Mouse (Mus musculus) spleen, postnatal 10 days (tissue): Measurements from ENCODE around the gene Xaf1.
A peak's percentile ranks its signal among the peaks of the same experiment; 100 is the strongest.

Experiments used
- DNase-seq, 2 experiments: peaks; one replicate each; pipeline ENCODE4 v3.0.0; 2021 to 2022; ENCODE audit warnings: low spot score in 2 of 2

Gene Xaf1

DNA sequence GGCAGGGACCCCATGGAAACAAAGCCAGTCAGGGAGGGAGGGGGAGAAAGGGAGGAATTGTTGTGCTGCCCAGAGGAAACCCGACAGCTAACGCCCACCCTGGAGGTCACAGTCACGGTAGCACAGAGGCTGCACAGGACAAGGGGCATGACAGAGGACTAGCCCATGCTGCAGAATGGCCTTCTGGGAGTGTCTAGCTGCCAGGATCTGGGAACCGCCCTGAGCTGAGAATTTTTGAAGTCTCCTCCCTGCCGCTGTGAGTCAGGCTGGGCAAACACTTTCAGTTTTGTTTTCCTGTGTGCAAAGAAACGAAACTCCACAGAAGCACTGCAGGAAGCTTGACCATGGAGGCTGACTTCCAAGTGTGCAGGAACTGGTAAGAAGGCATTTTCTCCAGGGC, at the start of gene Xaf1:
TSS of gene Xaf1 (plus strand) at position 296 of the 400 bp plus-strand sequence.
- DNase-seq: peak; percentile 25 to 44

DNA sequence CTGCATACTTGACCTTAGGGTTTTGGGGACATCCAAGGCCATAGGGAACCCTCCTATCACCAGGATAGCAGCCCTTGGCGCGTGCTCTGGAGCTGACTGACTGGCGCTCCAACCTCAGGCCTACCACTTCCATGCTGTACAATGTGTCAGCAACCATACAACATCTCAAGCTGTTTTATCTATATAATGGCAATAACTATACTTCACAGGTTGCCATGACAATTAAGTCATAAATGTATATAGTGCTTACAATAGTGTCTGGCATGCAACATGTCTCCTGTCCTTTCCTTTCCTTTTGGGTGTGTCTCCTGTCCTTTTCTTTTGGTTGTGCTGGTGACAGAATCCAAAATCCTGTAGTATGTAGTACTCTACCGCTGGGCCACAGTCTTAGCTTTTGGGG, 45.8 kb upstream of the Xaf1 start:
- no peak for DNase-seq

GRCm38 (mm10) chr11:72256441-72256840, 45.0 kb upstream of the Xaf1 start:
- DNase-seq: no peak

GRCm38 (mm10) chr11:72265483-72265882, 35.9 kb upstream of the Xaf1 start:
- DNase-seq: no peak

DNA sequence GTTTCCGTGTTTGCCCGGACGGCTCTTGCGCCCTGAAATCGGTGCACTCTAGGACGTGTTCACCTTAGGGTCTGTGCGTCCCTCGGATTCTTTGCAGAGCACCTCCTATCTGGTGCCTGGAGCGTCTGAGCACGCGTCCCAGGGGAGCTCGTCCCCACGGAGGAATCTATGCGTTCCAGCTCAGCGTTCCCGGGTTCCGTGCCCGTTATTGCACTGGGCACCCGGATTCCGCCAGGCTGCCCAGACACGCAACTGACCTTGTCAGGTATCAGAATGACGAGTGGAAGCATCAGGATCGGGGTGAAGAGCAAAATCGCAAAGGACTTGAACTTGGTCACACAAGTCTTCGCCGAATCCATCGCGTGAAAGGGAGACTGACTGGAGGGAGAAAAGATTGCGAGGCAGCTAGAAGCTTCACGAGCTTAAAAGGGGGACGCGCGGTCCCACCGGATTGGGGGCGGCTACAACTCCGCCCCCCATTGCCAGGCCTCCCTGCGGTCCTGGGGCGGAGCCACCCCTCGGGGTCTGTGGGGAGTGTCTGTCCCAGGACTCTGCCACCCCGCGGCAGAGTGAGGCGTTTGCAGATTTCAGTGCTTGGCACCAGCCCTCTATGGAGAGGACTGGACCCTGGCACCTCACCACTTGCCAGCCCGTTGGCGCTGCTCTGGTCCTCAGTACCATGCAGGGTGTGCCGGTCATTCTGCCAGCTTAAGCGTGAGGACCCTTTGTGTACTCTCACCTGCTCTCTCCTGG, 35.0 kb upstream of the Xaf1 start:
- DNase-seq: peak in 1 of 2 experiments; percentile 38

DNA sequence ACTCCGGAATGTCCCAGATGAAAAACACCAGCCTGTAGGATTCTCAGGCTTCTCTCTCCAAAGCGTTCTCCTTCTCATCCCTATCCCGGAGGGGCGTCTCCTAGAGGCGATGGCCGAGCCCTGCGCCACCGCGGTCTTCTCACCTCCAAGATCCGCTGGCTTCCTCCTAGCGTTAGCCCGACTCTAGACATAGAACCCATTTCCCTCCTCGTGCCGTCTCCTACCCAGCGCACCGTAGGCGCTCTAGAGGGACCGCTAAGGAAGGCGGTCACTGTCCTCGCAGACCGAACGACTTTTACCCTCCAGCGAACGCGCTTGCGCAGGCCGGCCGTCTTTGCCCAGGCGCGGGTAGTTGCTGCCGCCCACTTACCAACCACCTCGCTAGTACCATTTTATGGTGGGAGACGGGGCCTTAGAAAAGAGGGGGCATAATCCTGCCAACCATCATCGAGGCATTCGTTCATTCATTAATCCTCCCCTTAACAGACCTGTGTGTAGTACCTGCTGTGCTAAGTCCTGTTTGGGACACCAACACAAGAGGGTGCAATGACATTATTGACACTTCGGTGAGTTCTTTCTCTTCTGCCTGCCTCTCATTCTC, 34.4 kb upstream of the Xaf1 start, which contains the start of gene Slc13a5:
TSS of gene Slc13a5 (minus strand) at position 263 of the 601 bp plus-strand sequence.
- DNase-seq: no peak

DNA sequence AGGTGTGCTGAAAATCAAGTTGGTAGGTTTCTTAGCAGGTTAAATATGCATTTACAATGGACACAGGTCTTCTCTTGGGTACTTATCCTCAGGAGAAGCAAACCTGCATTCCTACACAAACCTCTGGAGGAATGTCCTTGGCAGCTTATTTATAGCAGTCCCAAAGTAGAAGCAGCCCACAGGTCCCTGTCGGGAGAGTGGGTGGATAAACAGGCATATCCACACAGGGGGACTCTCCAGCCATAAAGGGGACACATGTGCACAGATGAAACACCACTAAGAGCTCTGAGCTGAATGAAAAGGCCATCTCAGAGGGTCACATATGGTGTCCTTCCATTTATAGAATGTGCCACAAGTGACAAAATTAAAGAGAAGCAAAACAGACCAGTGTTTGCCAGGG, 29.7 kb upstream of the Xaf1 start:
- no peak for DNase-seq

DNA sequence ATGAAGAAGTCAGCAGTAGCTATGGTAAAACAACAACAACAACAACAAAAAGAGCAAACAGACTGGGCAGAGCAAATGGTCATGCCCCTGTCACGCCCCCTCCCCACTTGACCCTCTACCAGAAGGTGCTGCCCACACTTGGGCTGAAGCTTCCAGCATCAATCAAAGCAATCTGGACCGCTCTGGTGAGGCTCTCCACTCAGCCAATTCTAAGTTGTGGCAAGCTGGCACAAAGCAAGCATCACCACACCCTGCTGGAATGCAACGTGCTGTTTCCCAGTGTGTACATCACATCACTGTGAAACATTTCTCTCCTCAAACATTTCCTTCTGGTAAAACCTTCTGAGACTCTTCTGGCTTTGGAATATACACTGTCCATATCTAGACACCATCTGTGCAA, 28.1 kb upstream of the Xaf1 start:
- no peak for DNase-seq

GRCm38 (mm10) chr11:72281143-72281851, 20.1 kb upstream of the Xaf1 start:
- DNase-seq: no peak

- DNase-seq: no peak
Observed at GRCm38 (mm10) chr11:72281852-72282400, 19.5 kb upstream of the Xaf1 start.

- no peak for DNase-seq
Observed at GRCm38 (mm10) chr11:72283486-72284224, 17.8 kb upstream of the Xaf1 start.

DNA sequence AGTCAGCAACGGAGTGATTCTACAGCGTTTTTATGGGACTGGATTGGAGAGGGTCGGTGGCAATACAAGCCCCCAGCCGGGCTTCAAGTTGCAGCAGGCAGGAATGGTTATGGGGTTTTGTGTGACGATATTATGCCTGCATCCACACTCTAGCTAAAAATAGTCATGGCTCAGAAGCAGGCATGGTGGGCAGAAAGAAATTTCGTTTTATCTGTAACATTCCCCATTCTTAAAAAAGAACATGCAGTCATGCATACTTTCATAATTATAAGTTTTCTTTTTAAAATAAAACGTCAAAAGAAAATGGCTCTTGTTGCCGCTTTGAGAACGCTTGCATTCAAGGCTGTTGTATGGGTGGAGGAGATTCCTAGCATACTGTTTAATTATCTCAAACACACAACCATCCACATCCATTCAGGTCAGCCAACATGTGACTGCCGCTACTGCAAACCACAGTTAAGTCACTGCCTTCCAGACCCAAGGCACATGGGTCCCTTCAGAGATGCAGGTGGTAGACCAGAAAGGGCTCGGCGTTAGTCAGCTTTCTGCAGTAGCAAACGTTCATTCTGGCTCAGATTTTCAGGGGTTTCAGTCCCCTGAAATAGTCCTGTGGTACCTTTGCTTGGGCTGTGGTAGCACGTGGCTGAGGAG, 16.8 kb upstream of the Xaf1 start:
- DNase-seq: no peak

DNA sequence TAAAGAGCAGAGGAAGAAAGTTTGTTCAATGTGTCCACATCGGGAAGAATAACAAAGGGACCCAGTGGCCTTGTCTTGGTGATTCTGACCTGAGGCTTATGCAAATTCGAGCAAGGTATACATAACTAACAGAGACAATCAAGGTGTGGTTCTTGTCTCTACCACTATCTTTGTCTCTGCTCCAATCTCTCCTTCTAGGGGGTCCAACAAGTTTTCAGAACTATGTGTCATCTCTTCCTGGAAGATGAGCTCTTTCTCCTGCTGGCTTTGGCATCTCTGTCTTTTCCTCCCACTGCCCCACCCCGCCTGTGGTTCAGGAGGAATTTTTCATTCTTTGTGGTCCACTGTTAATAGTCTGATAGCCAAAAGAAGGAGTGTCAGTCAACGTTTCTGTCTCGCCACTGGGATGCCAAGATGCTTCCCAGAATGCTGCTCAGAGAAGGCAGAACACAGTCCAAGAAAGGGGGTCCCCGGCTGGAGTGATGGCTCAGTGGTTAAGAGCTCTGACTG, 15.4 kb upstream of the Xaf1 start:
- no peak for DNase-seq

GRCm38 (mm10) chr11:72286651-72287050, 14.8 kb upstream of the Xaf1 start:
- DNase-seq: no peak

DNA sequence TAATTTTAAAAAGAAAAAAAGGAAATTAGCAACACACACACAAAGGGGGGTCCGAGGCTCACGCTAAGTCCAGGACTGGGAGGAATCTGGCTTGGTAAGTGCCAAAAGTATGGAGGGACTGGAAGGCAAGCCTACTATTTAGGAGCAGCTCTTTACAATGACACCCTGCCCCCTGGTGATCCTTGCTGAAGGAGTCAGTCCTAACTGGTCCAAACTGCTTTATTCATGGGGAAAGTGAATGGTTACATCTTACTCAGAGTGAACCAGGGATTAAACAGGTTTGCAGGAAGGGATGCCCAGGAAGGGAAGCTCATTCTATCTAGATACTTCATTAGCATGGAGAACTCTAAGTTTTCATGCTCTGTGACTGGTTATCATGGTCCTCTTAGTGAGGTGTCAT, 14.3 kb upstream of the Xaf1 start:
- no peak for DNase-seq

DNA sequence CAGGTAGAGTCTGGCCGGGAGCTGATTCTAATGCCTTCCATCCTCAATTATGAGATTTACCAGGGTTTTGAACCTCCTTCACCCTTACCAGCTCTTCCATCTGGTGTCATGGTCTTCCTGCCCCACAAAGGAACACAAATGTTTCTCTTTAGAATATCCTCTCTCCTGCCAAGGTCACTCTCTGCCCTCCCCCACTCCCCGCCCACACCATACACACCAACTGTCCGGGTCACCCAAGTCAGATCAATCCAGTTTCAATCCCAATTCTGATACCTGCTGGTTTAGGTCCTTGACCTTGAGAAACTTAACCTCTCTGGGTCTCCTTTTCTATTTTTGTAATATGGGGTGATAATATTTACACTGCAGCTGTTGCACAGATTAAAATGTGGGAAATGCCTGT, 13.9 kb upstream of the Xaf1 start:
- no peak for DNase-seq

DNA sequence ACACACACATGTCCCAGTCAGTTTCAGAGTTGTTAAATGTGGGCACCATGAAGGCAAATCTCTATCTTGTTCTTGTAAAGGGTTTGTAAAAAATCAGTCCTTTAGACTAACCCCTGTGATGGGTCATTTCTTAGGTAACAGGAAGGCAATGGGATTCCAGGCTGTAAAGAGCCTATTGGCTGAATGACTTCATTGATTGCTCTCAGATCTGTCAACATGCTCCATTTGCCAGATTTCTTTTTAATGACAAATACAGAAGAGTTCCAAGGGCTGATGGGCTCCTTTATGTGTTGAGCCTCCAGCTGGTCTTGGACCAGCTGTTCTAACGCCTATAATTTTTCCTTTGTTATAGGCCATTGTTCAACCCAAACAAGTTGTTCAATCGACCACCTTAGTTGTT, 8.3 kb upstream of the Xaf1 start:
- DNase-seq: no peak

DNA sequence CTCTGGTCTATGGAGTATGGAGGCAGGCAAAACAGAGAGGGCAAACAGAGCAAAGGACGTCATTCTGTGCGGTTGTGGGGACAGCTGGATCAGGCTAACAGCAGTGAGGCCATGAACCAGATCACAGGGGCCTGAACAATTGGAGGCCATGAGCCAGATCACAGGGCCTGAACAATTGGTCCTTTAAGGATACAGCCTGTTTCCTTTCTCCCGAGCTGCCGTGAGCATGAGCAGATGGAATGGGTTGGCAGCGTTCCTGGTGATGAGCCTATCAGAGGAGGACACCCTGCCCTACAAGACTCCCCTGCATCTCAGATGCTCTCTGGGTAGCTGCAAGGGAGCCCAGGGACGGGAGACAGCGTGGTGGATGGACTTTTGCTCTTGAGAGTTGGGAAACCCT, 801 bp downstream of the Xaf1 start:
- no peak for DNase-seq

GRCm38 (mm10) chr11:72307461-72307860, 6.0 kb downstream of the Xaf1 start:
- no peak for DNase-seq

GRCm38 (mm10) chr11:72308982-72309381, 7.6 kb downstream of the Xaf1 start:
- DNase-seq: no peak

- DNase-seq: no peak
Observed at GRCm38 (mm10) chr11:72310491-72310890, 9.1 kb downstream of the Xaf1 start.
